Mouse (Mus musculus) right cerebral cortex, postnatal 36 days (tissue): Measurements from ENCODE around the gene Mrps25.

Source experiments
- DNase-seq, 2 experiments: peaks; one replicate each; pipeline ENCODE4 v3.0.0; 2022; ENCODE audit warnings: low spot score in 2 of 2, mixed read lengths in 1 of 2

Mrps25 gene

GRCm38 (mm10) chr6:92183621-92184131 lies at the start of gene Mrps25:
TSS of gene Mrps25 (minus strand) at chr6:92184033.
- DNase-seq, result peak; percentile 67 to 69

GRCm38 (mm10) chr6:92231762-92232161 lies 47.9 kb upstream of the Mrps25 start:
- DNase-seq, result no peak

- DNase-seq, result no peak
Observed at GRCm38 (mm10) chr6:92231356-92231755, 47.5 kb upstream of the Mrps25 start.

DNA sequence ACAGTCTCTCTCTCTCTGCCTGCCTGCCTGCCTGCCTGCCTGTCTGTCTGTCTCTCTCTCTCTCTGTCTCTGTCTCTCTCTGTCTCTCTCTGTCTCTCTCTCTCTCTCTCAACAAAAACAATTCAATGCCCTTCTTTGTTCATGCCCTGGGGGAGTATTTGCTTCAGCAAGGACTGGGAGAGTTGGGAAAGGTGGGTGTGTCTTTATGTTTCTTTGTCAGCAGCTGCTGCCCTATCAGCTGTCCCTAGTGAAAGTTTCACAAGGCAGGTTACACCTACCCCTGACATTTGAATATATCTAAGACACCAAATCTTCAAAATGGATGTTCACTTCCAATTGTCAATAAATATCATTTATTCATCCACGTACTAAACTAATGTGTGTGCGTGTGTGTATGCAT lies 45.8 kb upstream of the Mrps25 start:
- no peak for DNase-seq

DNA sequence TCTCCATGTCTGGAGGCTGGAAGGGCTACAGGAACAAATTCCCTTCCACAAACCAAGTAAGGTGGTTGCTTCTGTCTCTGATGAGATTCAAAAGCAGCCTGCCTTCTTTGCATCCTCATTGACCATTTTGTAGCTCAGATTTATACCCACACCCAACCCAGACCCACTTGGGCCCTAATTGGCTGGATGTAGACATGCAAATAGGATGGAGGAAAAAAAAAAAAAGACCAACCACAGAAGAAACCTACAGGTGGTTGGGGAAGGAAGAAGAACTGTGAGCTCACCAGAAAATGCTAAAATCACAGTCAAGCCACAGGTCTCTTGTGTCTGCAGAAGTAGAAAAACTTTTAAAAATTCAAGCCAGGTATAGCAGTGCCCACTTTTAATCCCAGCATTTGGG lies 45.3 kb upstream of the Mrps25 start:
- no peak for DNase-seq

- peak; percentile 8 to 22 for DNase-seq
Observed at GRCm38 (mm10) chr6:92224981-92225380, 41.1 kb upstream of the Mrps25 start.

DNA sequence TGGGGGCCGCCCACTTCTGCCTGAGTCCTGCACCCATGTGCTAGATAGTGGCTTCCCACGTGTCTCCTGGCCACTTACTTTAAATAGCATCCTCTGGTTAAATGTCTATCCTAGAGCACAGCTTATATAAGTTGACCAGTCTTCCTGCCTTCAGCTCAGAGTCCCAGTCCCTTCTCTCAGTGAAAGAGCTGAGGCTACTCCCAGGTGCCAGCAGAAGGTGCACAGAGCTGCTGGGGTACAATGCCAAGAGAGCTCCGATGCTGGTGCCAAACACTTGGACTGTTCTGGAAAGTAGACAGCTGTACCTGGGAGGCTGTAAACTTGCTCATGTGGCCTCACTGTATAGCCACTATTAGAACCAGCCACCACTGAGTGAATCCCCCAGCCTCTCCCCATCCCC lies 38.2 kb upstream of the Mrps25 start:
- DNase-seq, result no peak

DNA sequence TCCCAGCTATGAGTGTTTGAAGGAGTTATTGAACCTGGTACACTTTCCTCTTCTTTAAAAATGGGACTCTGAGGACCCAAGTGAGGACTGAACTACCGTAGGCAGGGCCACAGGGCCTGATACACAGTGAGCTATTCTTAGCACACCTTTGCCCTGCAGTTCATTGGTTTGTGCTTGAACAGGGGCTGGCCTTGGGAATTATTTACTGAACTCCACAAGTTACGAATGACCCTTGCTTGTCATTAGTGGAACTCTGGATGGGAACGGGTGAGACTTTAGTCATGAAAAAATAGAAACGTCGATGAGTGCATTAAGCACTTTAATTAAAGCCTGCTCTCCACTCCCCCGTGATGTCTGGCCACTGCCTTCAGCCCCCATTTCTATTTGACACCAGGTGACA lies 37.8 kb upstream of the Mrps25 start:
- no peak for DNase-seq

DNA sequence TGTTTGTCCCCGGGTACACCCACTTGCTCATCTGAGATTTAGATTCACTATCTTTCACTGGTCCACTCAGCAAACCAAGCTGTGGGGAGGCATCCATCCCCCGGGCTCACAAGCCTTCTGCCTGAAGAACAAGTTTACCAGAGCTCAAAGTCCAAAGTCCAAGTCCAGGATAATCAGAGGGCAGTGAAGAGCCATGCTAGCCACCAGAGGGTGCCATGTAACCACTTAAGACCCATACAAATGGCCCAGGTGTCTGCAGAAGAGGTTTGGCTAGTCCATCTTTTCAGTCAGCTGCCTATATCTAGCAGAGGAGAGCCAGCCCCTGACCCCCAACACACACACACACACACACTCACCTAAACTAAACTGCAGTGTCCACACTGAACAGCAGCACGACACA lies 35.6 kb upstream of the Mrps25 start:
- DNase-seq, result peak; percentile 26 to 33

GRCm38 (mm10) chr6:92214773-92215449 lies 31.1 kb upstream of the Mrps25 start, which contains the start of gene Rbsn:
TSS of gene Rbsn (minus strand) at chr6:92214925.
- peak; percentile 91 to 93 for DNase-seq

GRCm38 (mm10) chr6:92214055-92214772 lies 30.4 kb upstream of the Mrps25 start:
- no peak for DNase-seq

- DNase-seq, result no peak
Observed at GRCm38 (mm10) chr6:92199414-92199813, 15.6 kb upstream of the Mrps25 start.

GRCm38 (mm10) chr6:92184178-92184577 lies 345 bp upstream of the Mrps25 start:
- DNase-seq, result no peak

- DNase-seq, result no peak
Observed at GRCm38 (mm10) chr6:92176450-92176849, 7.4 kb downstream of the Mrps25 start.

GRCm38 (mm10) chr6:92162724-92163123 lies 21.1 kb downstream of the Mrps25 start:
- no peak for DNase-seq

DNA sequence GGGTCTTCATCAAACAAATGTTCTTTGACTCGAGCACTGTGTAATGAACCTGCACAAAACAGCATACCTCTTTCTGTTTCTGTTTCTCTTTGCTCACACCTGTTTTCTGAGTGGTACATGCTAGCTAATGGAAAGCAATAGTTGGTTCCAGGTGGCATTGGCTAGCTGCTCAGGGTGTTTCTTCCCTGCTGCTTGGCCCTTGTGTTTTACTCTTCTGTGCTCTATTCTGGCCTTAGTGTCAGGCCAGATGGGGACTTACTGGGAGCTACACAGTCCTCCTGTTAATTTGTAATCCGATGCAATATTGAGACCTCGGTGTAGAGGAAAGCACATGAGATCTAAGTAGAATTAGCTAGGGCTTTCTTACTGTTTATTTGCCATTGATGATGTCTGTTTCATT lies 25.0 kb downstream of the Mrps25 start:
- no peak for DNase-seq

GRCm38 (mm10) chr6:92153774-92154173 lies 30.1 kb downstream of the Mrps25 start:
- no peak for DNase-seq

- no peak for DNase-seq
Observed at GRCm38 (mm10) chr6:92145881-92146280, 38.0 kb downstream of the Mrps25 start.

DNA sequence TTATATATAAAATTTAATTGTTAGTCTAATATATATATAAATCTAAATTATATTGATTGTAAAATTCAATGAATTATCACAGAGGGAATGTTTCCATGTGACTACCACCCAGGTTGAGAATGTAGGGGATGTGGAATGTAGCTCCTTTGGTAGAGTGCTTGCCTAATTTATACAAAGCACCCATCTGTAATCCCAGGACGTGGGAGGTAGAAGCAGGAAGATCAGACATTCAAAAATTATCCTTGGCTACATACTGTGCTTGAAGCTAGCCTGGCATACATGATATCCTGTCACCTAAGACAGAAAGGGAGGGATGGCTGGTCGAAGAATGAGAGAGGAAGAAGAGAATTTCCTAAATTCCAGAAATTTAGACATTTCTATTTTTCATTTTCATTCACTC lies 47.5 kb downstream of the Mrps25 start:
- peak in 1 of 2 experiments; percentile 43 for DNase-seq

DNA sequence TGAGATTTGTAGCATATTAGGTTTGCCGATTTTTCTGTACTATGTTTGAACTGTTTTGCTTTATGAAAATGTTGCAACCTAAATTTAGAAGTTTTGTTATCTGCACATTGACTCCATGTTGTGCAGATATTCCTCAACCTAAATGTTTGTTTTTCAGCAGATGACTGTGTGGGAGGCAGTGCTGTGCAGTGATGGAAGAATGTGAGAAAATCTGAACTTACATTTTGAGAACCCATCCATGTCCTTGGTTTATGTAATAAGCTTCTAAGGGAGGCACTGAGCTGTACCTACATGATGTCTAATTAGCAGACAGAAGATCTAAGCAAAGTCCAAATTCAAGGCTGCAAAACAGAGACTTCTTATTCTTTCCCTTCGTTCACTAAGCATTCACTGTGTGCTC lies 50.2 kb downstream of the Mrps25 start:
- peak in 1 of 2 experiments; percentile 33 for DNase-seq

DNA sequence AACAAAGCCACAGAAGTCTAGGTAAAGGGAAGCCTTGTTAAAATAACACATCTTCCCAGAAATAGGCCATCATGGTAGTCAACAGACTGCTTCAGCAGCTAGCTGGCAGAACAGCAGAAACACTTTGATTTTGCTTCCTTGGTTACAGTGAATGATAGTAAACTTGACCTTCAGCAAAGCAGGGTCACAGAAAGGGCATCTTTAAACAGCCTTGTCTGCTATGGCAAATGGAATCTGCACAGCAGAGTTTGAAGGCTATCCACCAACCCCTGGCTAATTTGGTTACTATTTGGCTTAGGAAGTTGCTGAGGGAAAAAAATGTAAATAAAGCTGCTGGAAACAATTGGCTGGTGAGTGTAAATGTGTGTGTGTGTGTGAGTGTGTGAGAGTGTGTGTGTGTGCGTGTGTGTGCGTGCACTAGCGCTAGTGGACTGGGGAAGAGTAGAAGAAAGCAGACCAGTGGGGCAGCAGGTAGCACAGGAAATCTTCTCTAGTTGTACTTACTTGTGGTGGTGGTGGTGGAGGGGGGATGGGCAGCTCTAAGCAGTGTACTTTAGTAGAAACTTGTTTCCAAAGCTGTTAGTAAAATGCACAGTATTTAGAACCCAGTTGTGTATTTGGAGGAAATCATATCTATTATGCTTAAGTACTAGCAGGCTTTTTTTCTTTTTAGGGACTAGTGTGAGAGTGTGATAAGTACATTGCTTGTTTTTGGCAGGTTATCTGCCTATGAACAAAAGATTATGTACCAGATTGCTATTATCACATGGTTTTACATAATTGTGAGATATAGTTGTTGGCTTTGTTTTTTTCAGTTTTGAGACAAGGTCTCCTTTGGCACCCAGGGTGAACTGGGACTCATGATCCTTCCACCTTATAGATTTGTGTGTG lies 51.6 kb downstream of the Mrps25 start:
- DNase-seq, result no peak

DNA sequence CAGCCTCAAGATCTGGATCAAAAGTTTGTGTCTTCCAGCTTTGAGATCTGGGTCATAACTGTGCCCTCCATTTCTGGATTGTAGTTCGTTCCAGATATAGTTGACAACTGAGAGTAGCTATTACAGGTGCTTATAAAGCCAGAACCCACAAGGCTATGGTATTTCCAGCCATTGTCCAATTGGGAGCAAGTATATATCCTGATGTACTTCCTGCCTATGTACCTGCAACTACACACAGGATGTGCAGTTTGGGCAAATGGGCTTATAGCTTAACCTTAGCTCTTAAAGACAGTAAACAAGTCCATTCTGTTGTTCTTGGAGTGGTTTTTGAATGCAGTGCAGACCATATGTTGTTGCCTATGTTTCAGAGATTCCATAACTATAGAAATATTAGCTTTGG lies 52.4 kb downstream of the Mrps25 start:
- DNase-seq, result no peak
